Mouse (Mus musculus): Measurements from ENCODE around the gene Rala. TPM values are rescaled to one million over a fixed set of nuclear protein-coding genes. Genes with fewer than 3 reads are reported as not detected.

Gene Rala
- polyA plus RNA-seq (2016; fragmentation: Nextera tagmentation; extraction: Ambion mirVana), result 141 TPM in 2 replicates

DNA sequence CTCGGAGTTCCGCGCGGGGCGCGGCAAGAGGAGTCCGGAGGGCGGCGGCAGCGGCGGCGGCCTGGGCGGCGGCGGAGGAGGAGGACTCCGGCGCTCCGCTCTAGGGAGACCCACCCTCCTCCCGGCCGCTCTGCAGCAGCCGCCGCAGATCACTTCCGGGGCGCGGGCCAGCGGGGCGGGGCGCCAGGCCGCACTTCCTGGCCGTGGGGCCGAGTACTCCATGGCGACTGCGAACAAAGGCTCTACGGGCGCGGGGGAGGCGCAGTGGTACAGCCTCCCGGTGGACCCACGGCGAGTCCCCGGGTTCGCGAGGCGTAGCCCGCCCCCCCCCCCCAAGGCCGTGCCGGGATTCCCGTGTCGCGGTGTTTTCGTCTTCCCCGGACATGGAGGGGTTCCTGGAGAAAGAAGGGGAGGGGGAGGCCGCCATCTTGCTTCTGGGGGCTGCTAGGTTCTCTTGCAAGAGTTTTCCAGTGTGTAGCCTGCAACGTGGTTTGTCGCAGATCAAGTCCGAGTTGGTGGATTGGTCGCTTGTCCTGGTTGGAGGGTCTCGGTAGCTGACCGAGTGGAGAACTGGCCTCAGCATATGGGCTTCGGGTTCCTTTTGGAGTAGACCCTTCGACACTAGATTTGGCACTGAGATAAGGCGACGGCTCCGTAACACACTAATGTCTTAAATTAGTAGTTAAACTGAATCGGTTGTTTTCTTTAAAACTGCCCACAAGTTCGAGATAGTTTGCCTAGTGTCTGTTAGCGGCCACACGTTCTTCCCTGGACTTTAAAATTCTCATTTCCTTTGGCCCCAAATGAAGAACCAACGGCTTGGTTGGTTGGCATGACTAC is at the start of gene Rala:
Gene Rala, minus strand, starts transcription at position 162 of the 840 bp plus-strand sequence.
- peak within 1 kb of the TSS; percentile 96 for H3K27ac ChIP-seq (replicated peaks)
- WGBS, result 9% methylated on average over 65 of the region's 69 CpGs
- H3K27me3 ChIP-seq, result 0 out of 2 replicates have a peak, but pooled peaks cover 3% of the 10 kb centered on the region

DNA sequence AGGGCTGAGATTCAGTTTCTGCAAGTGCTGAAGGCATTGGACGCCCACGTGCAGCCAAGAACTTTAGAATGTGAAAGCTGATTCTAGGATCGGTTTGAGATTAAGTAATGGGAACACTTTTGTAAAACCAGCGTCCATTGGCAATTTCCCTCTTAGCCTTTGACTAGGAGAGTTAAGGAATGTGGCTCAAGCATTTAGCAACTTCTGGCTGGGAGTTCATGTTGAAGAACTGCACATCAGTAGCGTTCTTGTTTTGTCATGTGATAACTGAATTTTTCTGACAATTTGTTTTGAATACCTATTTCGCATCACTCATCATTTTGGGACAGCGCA is 49.4 kb upstream of the Rala start:
- Histone ChIP-seq H3K36me3 (no peaks in the 10 kb centered on the region), H3K9ac (replicated peaks) (peak overlapping the region; percentile 50; the same call in 1 of the 2 replicates), H3K4me2 (replicated peaks) (peak overlapping the region; percentile 81), H3K27ac (replicated peaks) (no peak overlapping the region), H3K4me1 (peaks cover 8% of the 10 kb centered on the region; the same call in 1 of the 2 replicates), H3K4me3 (peak overlapping the region; percentile 81), H3K9me3 (no peaks in the 10 kb centered on the region), H3K27me3 (no peaks in the 10 kb centered on the region)
- 41% methylated on average over 7 of the region's 7 CpGs for WGBS
- no peak for ATAC-seq (ENCODE audit: low FRiP score, low read depth)

More for the DNA sequence above, at the start of gene Rala:
- no peaks in the 10 kb centered on the region for H3K9me3 ChIP-seq
- ATAC-seq (ENCODE audit: low FRiP score, low read depth), result peak; percentile 100
- peak within 1 kb of the TSS; percentile 98 for H3K9ac ChIP-seq (replicated peaks)
- H3K4me3 ChIP-seq, result peak within 1 kb of the TSS; percentile 98
- 0 out of 2 replicates have a peak, but pooled peaks cover 5% of the 10 kb centered on the region for H3K36me3 ChIP-seq
- H3K4me1 ChIP-seq, result peaks cover 15% of the 10 kb centered on the region
- H3K4me2 ChIP-seq (replicated peaks), result peak within 1 kb of the TSS; percentile 77

DNA sequence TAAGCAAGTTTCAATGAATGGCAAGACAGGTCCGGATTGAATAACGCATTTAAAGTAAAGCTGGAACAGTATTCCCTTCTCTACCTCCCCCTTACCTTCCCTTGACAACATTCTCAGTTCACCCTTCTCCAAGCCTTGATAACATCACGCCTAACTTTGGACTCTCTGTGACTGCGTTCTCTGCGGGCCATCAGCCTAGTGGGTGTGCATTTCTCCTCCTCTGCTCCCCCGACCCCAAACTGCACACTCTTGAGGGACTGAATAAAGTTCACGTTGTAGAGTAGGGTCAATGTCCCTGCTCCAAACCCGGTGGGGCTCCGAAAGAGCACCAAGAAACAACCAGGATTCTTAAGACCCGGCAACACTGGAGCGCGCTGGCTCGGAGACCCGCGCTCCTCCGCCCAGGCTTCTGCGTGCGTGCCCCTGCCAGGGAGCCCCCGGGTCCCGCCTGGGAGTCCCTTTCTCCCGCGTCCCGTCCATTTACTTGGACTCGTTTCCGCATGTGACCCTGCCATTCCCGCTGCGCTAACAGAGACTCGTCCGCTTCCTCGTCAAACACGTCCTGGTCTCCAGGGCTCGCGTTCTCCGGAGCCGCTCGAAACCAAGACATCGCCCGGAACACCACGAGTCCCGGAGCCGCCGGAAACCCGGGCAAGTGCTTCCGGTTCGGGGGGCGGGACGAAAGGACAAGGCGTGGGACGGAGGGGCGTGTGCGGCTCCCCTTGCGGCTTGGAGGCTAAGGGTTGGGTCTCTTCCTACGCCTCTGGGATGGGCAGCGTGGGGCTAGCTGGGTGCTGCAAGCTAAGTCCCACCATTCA is 48.9 kb upstream of the Rala start, which contains the start of gene Yae1d1:
Gene Yae1d1, minus strand, starts transcription at position 653 of the 818 bp plus-strand sequence.
- Histone ChIP-seq H3K27me3 (no peaks in the 10 kb centered on the region), H3K4me3 (peak within 1 kb of the TSS; percentile 81), H3K27ac (replicated peaks) (peak within 1 kb of the TSS; percentile 75), H3K9ac (replicated peaks) (peak within 1 kb of the TSS; percentile 79), H3K36me3 (no peaks in the 10 kb centered on the region), H3K9me3 (no peaks in the 10 kb centered on the region), H3K4me1 (peaks cover 8% of the 10 kb centered on the region; the same call in 1 of the 2 replicates), H3K4me2 (replicated peaks) (peak within 1 kb of the TSS; percentile 81)
- WGBS, result under 1% methylated on average over 54 of the region's 54 CpGs
- peak; percentile 99 for ATAC-seq (ENCODE audit: low FRiP score, low read depth)

DNA sequence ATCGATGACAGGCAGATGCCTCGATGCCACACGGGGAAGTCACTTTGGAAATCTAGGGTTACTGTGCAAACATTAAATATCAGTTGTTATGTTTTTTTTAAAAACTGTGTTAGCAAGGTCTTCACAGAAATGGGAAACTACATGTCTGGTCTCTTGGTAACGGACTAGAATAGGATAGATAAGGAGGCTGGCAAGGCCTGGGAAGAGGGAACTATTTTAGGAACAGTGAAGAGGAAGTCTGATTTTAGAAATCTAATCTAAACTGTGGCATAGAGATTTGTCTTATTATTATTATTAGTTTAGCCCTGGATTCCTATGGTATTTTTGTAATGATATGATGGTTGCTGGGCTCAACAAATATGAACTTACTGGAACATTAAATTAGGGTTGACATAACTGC is 48.0 kb upstream of the Rala start:
- Histone ChIP-seq H3K4me3 (peak overlapping the region; percentile 81; the same call in 1 of the 2 replicates), H3K4me2 (replicated peaks) (peak overlapping the region; percentile 81), H3K36me3 (peaks cover 8% of the 10 kb centered on the region), H3K27ac (replicated peaks) (no peak overlapping the region), H3K9ac (replicated peaks) (no peak overlapping the region), H3K9me3 (no peaks in the 10 kb centered on the region), H3K27me3 (no peaks in the 10 kb centered on the region), H3K4me1 (peaks cover 8% of the 10 kb centered on the region; the same call in 1 of the 2 replicates)
- 89% methylated on average over 4 of the region's 4 CpGs for WGBS
- no peak for ATAC-seq (ENCODE audit: low FRiP score, low read depth)

DNA sequence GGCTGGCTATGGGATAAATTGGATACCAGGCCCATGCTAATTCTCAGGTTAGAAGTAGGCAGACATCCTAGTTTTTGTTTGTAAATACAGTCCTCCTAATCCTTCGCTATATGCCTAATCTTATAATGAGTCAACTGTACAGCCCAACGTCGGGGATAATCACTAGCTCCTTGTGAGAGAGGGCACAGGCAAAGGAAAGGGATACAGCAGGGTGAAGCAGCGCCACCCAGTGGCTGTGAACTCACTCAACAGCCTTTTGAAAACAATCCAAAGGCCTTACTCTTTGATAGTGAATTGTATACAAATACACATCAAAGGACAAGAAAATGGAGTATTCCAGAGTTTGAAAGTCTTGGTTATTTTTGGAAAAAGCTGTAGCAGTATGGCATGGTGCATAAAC is 39.2 kb upstream of the Rala start:
- no peak overlapping the region for H3K4me3 ChIP-seq
- WGBS, result 56% methylated on average over 4 of the region's 4 CpGs
- no peak overlapping the region for H3K9ac ChIP-seq (replicated peaks)
- H3K27me3 ChIP-seq, result no peaks in the 10 kb centered on the region
- no peak overlapping the region for H3K27ac ChIP-seq (replicated peaks)
- H3K4me1 ChIP-seq, result no peaks in the 10 kb centered on the region
- H3K36me3 ChIP-seq, result peaks cover 47% of the 10 kb centered on the region
- no peaks in the 10 kb centered on the region for H3K9me3 ChIP-seq
- H3K4me2 ChIP-seq (replicated peaks), result no peak overlapping the region
- no peak for ATAC-seq (ENCODE audit: low FRiP score, low read depth)

DNA sequence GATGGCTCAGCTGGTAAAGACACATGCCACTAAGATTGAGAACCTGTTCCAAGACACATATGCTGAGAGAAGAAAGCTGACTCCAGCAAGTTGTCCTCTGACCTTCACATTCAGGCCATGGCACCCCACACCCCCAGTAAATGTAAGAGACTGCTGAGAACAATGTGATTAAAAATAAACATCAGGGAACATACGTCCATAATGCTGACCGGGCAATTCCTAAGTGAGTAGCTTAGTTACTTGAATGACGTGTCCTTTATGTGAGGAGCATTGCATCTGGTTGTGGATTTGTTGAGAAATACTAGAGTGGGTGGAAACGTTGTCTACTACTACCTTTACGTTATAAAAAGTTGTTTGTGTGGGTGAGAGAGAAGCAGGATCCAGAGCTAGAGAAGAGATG is 38.6 kb upstream of the Rala start:
- no peaks in the 10 kb centered on the region for H3K27me3 ChIP-seq
- no peak for ATAC-seq (ENCODE audit: low FRiP score, low read depth)
- H3K27ac ChIP-seq (replicated peaks), result no peak overlapping the region
- no peaks in the 10 kb centered on the region for H3K4me1 ChIP-seq
- 85% methylated on average over 5 of the region's 5 CpGs for WGBS
- no peak overlapping the region for H3K9ac ChIP-seq (replicated peaks)
- no peak overlapping the region for H3K4me2 ChIP-seq (replicated peaks)
- peaks cover 45% of the 10 kb centered on the region for H3K36me3 ChIP-seq
- no peaks in the 10 kb centered on the region for H3K9me3 ChIP-seq
- H3K4me3 ChIP-seq, result no peak overlapping the region

DNA sequence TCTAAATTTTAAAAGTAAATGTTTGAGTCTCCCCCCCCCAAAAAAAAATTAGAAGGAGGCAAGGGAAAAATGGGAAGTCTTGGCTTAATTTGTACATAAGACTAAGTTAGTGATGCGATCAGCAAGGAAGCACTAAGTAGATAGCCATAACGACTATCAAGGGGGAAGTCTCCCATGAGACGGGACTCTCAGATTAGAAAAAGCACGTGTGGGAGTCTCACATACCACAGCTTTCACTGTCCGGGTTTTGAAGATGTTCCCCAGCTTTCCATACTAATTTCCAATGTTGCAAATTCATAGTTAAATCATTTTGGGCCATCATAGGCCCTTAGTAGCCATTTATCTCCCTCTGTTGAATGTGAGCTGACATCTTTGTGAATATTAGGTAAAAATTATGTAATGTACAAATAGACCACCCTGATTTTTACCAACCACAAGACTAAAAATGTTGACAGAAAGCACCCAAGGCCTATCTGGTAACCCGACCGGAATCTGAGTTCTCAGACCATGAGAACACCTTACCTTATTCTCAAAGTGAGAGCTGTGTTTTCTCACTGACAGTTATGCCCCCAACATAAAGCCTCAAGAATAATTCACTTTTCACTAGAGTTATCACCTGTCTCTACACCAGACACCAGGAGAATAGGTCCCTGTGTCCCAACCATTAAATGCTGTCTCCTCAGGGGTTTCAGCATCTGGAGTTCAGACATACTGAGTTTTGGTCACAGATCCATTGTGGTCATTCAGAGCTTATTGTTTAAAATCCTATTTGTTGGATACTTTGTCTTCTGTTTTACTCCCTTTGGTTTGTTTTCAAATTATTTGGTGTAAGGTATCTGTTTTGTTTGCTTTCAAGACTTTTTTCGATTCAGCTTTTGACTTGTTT is 33.1 kb upstream of the Rala start:
- Histone ChIP-seq H3K9ac (replicated peaks) (no peak overlapping the region), H3K36me3 (no peaks in the 10 kb centered on the region), H3K27ac (replicated peaks) (no peak overlapping the region), H3K4me3 (no peak overlapping the region), H3K4me1 (no peaks in the 10 kb centered on the region), H3K27me3 (no peaks in the 10 kb centered on the region), H3K4me2 (replicated peaks) (no peak overlapping the region), H3K9me3 (no peaks in the 10 kb centered on the region)
- WGBS, result 81% methylated on average over 8 of the region's 8 CpGs
- ATAC-seq (ENCODE audit: low FRiP score, low read depth), result no peak

DNA sequence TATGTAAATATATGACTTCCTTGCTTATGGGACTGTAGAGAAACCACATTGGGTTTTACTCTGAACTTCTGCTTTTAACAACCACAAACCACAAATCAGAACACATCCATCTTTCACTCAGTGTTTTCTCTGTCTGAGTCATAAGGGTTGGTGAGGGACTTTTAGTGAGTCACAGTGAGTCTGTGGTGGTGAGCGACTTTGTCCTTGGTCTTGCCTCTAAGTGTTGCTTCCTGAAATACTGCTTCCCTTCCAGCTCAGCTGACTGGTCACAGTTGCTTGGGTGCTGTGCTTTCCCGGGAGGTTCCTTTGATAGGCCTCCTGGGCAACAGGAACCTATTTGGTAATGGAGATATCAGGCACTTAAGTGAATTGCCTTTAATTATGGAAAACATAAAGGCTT is 31.9 kb upstream of the Rala start:
- no peak overlapping the region for H3K4me2 ChIP-seq (replicated peaks)
- H3K4me1 ChIP-seq, result no peaks in the 10 kb centered on the region
- no peaks in the 10 kb centered on the region for H3K36me3 ChIP-seq
- H3K4me3 ChIP-seq, result no peak overlapping the region
- no peaks in the 10 kb centered on the region for H3K27me3 ChIP-seq
- no peak overlapping the region for H3K9ac ChIP-seq (replicated peaks)
- 65% methylated on average over 2 of the region's 2 CpGs for WGBS
- H3K9me3 ChIP-seq, result no peaks in the 10 kb centered on the region
- ATAC-seq (ENCODE audit: low FRiP score, low read depth), result no peak
- no peak overlapping the region for H3K27ac ChIP-seq (replicated peaks)

DNA sequence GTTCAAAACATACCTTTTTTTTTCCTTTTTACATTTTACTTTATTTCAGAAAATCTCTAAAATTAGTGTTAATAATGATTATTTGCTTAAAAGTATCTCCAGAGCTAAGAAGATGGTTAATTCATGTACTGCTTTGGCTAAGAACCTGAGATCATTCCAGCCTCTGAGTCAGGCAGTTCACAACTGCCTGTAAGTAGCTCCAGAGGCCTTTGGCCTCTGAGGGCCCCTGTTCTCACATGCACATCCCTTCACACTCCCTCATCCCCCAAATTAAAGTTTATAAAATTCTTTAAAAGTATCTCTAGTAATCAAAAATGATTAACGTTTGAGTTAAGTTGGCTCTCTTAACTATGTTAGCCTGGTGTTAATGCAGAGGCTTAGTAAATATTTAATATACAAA is 31.4 kb upstream of the Rala start:
- Histone ChIP-seq H3K27me3 (no peaks in the 10 kb centered on the region), H3K36me3 (no peaks in the 10 kb centered on the region), H3K27ac (replicated peaks) (no peak overlapping the region), H3K9ac (replicated peaks) (no peak overlapping the region), H3K4me1 (no peaks in the 10 kb centered on the region), H3K4me2 (replicated peaks) (no peak overlapping the region), H3K9me3 (no peaks in the 10 kb centered on the region), H3K4me3 (no peak overlapping the region)
- no peak for ATAC-seq (ENCODE audit: low FRiP score, low read depth)
- WGBS, result 83% methylated on average over 1 of the region's 1 CpGs

DNA sequence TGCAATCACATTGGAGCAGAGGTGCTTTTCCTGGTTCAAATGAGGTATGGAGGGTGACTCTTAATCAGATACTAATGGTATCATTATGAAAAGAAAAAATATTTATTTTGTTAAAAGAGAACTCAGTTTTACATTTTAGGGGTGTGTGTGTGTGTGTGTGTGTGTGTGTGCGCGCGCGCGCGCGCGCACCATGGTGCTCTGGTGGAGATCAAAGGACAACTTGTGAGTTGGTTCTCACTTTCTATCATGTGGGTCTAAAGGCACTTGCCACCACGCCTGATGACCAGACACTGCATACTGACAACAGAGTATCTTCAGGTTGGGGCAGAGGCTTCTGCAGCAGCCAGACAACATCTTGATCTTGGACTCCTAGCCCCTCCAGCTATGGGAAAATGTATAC is 30.7 kb upstream of the Rala start:
- WGBS, result 95% methylated on average over 9 of the region's 9 CpGs
- ATAC-seq (ENCODE audit: low FRiP score, low read depth), result no peak

DNA sequence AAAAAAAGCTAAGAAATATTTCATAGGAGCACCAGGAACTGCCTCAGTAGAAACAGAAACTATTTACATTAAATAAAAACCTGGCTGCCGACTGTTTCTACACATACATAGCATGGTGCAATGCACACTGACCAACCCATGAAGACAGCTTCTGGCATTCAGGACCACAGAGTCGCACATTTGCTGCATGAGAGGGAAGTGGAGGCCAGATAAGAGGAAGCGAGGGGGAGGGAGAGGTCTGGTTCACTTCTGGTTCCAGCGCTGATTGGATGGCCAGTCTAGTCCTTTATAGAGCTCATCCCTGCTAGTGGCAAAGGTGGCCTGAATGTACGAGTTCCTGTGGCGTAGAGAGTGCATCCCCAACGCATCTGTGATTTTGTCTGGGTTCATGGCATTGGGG is 16.6 kb upstream of the Rala start:
- ATAC-seq (ENCODE audit: low FRiP score, low read depth), result no peak
- H3K27ac ChIP-seq (replicated peaks), result no peak overlapping the region
- H3K36me3 ChIP-seq, result no peaks in the 10 kb centered on the region
- H3K9ac ChIP-seq (replicated peaks), result no peak overlapping the region
- H3K9me3 ChIP-seq, result no peaks in the 10 kb centered on the region
- H3K4me3 ChIP-seq, result no peak overlapping the region
- WGBS, result 84% methylated on average over 7 of the region's 7 CpGs
- no peaks in the 10 kb centered on the region for H3K27me3 ChIP-seq
- H3K4me2 ChIP-seq (replicated peaks), result no peak overlapping the region
- no peaks in the 10 kb centered on the region for H3K4me1 ChIP-seq

More for the DNA sequence above, 30.7 kb upstream of the Rala start:
- no peaks in the 10 kb centered on the region for H3K27me3 ChIP-seq
- H3K27ac ChIP-seq (replicated peaks), result no peak overlapping the region
- H3K4me3 ChIP-seq, result no peak overlapping the region
- H3K36me3 ChIP-seq, result no peaks in the 10 kb centered on the region
- H3K9ac ChIP-seq (replicated peaks), result no peak overlapping the region
- no peak overlapping the region for H3K4me2 ChIP-seq (replicated peaks)
- H3K4me1 ChIP-seq, result no peaks in the 10 kb centered on the region
- no peaks in the 10 kb centered on the region for H3K9me3 ChIP-seq

All from midbrain, embryonic 12.5 days (tissue).